Mouse (Mus musculus) T-helper 1 cell (primary cell): ENCODE data around the gene Src.

ENCODE experiments used
- in situ Hi-C: fragments of 300-600 bp; cut with MboI, MseI; formaldehyde crosslinking; loops from one replicate; pipeline ENCODE4 v1.15.1; 2025; ENCODE audit warnings: high pct_unique_total_duplicates

Src gene

GRCm38 (mm10) chr2:157412497-157412896, 5.7 kb upstream of the Src start:
- in situ Hi-C loops, result no loop called here

- in situ Hi-C loops, result loop anchor here (5.0 kb wide), 1 partner anchor 385 kb away; no protein-coding TSS in a partner anchor
Measured at GRCm38 (mm10) chr2:157417229-157417628, 1.0 kb upstream of the Src start.

DNA sequence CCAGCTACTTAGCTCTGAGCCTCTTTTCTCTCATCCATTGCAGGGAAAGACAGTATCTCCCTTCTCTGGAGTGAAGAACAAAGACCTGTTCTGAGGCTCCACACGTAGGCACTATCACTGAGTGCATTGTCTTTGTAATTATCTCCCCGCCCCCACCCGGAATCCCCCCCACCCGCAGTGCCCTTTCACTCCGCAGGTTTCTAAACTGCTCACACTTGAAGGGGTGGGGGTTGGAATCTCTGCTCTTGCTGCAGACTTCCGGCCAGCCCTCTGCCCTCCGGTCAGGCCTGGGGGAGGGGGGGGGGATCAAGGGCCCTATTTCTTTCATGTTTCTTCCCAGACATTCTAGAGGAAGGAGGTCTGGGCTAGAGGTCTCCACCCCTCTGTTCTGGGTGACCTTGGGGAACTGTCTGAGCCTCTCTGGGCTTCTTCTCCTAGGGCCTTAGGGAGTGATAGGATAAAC, 396 bp downstream of the Src start:
- in situ Hi-C loops, result loop anchor here (5.0 kb wide), 1 partner anchor 384 kb away; no protein-coding TSS in a partner anchor

DNA sequence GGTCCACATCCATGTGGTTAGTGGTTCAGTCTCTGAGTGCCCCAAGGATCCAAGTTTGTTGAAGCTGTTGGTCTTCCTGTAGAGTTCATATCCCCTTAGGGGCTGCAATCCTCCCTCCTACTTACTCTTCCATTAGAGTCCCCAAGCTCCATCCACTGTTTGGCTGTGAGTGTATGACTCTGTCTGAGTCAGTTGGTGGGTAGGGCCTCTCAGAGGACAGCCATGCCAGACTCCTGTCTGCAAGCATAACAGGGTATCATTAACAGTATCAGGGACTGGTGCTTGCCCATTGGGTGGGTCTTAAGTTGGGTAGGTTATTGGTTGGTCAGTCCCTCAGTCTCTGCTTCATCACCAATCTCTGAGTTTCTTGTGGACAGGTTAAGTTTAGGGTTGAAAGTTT, 1.3 kb downstream of the Src start:
- in situ Hi-C loops, result loop anchor here (5.0 kb wide), 1 partner anchor 383 kb away; no protein-coding TSS in a partner anchor

DNA sequence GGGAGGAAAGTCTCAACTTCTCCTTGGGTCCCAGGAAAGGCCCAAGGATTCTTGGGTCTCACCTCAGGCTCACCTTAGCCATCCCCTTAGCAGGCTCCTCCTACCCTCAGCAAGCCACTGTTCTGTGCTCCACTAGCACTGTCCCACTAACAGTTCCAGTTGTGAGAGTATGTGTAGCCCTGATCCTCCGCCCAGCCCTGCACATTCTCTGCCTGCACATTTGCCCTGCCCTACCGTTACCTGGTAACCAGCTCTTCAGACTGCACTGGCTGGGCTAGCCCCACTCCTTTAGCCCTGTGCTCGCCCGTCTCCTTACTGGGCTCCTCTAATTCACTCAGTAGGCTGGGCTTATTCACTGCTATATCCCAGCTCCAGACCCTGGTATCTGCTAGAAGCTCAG, 2.2 kb downstream of the Src start:
- in situ Hi-C loops, result no loop called here

DNA sequence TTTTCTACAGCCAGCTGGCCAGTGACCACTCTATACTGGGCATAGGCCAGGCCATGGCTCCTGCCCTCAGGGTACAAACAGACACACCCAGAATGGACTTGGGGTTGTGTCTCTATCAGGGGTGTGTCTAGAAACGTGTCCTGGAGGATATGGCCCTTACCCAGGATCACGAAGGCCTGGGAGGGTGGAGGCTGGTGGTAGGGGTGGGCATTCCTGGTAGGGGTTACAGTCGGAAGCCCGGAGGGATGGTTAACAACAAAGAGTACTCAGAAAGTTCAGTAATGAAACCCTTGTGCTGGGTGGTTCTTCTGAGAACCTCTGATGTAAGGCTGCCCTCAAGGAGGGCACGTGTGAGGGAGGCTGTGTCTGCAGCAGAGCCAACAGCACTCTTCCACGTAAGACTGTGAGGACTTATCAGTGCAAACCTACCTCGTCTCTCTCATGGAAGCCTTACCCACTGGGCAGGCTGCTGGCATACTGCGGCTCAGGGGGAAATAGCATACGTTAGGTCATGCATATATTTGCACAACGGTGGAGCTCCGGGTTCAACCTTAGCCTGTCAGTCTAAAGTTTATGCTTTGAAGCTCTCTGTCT, 3.9 kb downstream of the Src start:
- in situ Hi-C loops, result no loop called here

GRCm38 (mm10) chr2:157422854-157423705, 4.8 kb downstream of the Src start:
- in situ Hi-C loops, result no loop called here

- in situ Hi-C loops, result no loop called here
Measured at GRCm38 (mm10) chr2:157423706-157424125, 5.5 kb downstream of the Src start.

DNA sequence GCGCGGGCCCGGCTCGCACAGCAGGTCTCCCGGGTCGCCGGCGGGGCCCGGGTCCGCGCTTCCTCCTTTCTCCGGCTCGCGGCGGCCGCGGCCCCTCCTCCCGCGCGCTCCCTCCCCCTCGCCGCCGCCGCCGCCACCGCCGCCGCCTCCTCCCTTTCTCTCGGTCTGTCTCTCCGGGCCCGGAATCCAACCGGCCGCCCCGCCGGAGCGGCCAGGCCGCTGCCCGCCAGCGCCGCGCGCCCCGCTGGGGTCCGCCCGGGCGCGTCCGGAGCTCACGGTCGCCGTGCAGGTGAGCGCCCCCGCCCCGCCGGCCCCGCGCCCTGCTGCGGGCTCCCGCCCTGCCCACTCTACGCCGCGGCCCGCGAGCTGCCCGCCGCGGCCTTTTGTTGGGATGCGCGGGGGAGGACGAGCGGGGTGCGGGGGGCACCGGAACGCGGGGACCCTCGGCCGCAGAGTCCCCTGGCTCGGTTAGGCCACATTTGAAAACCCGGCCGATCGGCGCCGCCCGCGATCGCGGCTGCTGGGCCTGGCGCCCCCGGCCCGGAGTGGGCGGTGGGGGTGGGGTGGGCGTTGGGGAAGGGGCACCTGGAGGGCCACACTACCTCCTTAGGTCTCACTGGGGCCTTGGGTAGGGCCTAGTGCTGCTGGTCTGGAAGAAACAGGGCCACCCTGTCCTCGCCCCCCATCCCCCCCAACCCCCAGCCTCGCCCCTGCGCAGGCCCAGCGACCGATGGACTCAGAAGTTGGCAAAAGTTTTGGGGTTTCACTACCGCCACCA, 6.1 kb downstream of the Src start:
- in situ Hi-C loops, result no loop called here

- in situ Hi-C loops, result loop anchor here (5.0 kb wide), 1 partner anchor 78 kb away; the partner anchor contains the start of gene Ghrh
Measured at GRCm38 (mm10) chr2:157424904-157425642, 6.8 kb downstream of the Src start.

DNA sequence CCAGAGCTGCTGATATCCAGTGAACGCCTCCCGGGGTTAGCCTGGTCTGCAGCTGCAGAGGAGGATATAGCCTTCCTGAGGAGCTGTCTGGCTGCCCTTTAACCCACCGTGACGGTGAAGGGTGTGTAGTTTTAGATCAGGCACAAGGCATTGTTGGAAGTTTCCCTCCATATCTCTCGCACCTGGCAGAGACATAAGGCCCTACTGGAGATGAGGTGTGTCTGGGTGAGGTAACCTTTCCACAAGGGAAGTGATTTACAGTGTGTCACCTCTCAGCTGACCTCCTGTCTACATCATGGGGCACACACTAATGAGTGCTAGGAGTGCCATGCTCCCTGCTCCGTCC, 7.4 kb downstream of the Src start:
- in situ Hi-C loops, result loop anchor here (5.0 kb wide), 1 partner anchor 78 kb away; the partner anchor contains the start of gene Ghrh

DNA sequence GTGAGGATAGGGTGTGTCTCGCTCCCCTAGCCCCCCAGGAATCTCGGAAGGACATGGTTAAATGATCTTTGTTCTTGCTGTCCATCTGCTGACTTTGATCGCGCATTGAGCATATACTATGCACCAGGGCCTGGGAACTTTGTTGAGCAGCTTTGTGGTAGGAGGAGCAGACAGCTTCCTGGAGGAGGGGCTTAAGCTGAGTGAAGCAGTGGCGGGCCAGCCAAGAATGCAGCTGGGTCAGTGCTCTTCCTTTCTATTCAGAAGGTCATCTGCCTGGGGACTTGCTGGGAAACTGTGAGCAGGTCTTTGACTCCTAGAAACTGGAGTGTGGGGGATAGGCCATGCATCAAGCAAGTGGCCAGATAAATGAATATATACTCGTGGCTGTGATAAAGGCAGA, 7.9 kb downstream of the Src start:
- in situ Hi-C loops, result loop anchor here (5.0 kb wide), 1 partner anchor 79 kb away; the partner anchor contains the start of gene Ghrh

- in situ Hi-C loops, result loop anchor here (5.0 kb wide), 1 partner anchor 80 kb away; the partner anchor contains the start of gene Ghrh
Measured at GRCm38 (mm10) chr2:157427164-157427563, 8.9 kb downstream of the Src start.

GRCm38 (mm10) chr2:157428351-157429139, 10.3 kb downstream of the Src start:
- in situ Hi-C loops, result loop anchor here (5.0 kb wide), 1 partner anchor 81 kb away; the partner anchor contains the start of gene Ghrh

DNA sequence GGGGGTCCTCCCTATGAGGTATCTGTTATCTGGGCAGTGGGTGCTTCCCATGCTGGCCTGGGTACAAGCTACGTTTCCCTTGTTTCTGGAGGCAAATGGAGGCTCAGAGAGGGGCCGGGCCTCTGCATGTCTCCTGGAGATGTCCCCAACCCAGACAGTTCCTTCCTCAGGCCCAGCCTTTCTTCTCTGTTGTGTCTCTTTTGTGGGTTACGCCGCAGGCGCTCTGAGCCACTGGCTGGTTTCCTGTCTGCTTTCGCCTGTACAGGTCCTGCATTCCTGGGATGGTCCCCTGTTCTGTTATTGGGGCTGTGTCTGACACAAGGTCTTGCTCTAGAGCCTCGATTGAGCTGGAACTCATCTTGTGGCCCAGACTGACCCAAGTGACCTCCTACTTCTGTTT, 11.5 kb downstream of the Src start:
- in situ Hi-C loops, result loop anchor here (5.0 kb wide), 1 partner anchor 82 kb away; the partner anchor contains the start of gene Ghrh

DNA sequence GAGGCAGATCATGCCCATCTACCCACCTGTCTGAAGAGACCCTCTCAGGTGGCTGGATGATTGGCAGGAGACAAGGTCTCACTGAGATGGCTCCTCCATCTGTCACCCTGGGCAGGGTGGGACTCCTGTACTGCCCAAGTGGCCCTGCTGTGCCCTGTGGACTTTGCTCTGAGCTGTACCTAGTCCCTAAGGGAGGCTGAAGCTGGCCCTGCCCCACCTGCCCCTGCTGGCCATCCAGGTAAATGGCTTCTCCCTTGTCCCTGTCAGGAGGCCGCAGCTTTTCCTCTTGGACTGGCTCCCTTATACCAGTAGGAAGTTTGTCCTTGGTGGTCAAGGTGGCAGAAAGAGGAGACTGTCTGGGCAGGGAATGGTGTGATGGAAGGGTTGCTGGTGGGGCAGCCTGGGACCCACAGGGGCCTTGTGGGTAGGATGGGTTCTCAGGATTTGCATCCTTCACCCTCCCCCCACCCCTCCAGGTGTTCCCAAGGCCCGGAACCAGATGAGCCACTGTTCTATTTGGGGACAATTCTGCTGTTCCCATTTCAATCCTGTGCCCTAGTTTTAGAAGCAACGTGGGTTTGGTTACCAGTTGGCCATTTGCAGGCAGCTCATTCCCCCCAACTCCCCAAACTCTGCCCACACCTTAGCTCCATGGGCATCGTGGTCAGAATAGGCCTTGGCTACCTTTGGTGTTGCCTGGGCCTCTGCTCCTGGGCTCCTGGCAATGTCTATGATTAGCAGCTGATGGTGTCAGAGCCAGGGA, 12.6 kb downstream of the Src start:
- in situ Hi-C loops, result no loop called here

DNA sequence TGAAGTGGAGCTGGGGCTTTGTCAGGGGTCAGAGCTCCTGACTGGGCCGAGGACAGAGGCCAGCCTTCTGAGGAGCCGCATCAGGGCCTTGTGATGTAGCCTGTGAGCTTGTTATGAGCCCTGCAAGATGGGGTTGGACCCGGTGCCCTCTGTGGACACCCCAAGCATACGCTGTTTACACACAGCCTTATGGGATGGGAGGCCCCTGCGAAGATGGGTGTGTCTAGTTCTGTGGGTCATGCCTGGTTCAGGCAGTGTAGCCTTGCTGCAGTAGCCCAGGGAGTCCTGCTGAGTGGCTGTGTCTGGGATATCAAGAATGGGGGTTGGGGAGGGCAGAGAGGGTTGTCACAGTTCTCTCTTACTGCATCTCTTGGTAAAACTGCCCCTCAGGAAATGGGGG, 13.7 kb downstream of the Src start:
- in situ Hi-C loops, result no loop called here

DNA sequence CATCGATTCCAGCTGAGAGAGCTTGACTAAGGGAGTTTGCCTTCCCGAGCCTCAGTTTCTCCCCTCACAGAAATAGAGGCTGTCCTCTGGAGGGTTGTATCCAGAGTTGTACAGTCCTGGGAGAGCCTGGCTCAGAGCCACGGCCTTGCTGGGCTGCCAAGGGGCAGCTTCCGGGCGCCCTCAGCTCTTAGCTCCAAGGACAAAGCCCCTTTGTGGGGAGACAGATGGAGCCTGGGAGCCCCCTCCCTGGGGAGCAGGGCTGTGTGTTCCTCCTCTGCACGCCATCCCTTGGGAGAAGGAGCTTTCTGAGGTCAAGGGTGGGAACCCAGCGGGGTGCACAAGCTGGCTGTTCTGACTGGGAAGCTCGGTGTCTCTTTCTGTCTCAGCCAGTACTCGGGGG, 14.2 kb downstream of the Src start:
- in situ Hi-C loops, result no loop called here

GRCm38 (mm10) chr2:157434041-157434440, 15.8 kb downstream of the Src start:
- in situ Hi-C loops, result no loop called here
